Mouse (Mus musculus) gastrocnemius, postnatal 10 days (tissue): Measurements from ENCODE around the gene Gm16485. TPM values are rescaled to one million over a fixed set of nuclear protein-coding genes. Genes with fewer than 3 reads are reported as not detected.

Source experiments
- DNase-seq: peaks from one replicate; pipeline ENCODE4 v3.0.0; 2021; ENCODE audit warnings: mixed read lengths
- long read RNA-seq, 2 experiments: library from polyadenylated mRNA; stranded (forward); transcript quantifications; one replicate each; pipeline ENCODE4 v2.0.0; 2021
- total RNA-seq, 2 experiments: library from RNA; stranded (reverse); gene quantifications; 2 replicates each; pipeline ENCODE4 v1.2.3; 2021

Gm16485 gene
- not detected for total RNA-seq
- long read RNA-seq, experiment 1 = 0 reads
- long read RNA-seq, experiment 2 = 0 reads

- DNase-seq = no peak
These were observed at the start of gene Gm16485 for GRCm38 (mm10) chr9:8971491-8971890. Gene Gm16485 (plus strand): TSS chr9:8971791.

- no peak for DNase-seq
These were observed 44.0 kb upstream of the Gm16485 start for GRCm38 (mm10) chr9:8927561-8927960.

GRCm38 (mm10) chr9:8937753-8938152 lies 33.8 kb upstream of the Gm16485 start:
- DNase-seq = no peak

GRCm38 (mm10) chr9:8953306-8953705 lies 18.3 kb upstream of the Gm16485 start:
- DNase-seq = no peak

GRCm38 (mm10) chr9:8964512-8965133 lies 7.0 kb upstream of the Gm16485 start:
- no peak for DNase-seq

DNA sequence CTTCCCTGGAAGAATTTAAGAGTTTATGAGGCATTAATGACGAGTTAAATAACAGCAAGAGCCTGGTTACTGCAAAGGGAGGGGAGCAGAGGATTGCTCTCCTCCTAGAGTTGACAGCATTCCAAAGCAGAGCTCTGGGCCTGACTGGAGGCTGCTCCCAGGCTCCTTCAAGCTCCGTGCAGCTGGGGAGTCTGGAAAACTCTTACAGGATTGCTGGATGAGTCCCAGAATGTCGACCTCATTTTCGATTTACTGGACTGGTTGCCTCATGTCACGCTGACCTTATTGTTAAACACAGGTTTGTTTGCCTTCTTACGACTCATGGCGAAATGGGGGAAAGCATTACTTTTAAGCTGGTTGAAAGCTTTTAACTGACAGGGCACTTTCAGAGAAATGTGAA lies 1.4 kb upstream of the Gm16485 start:
- peak; percentile 32 for DNase-seq

GRCm38 (mm10) chr9:8977775-8978174 lies 6.2 kb downstream of the Gm16485 start:
- DNase-seq = no peak

DNA sequence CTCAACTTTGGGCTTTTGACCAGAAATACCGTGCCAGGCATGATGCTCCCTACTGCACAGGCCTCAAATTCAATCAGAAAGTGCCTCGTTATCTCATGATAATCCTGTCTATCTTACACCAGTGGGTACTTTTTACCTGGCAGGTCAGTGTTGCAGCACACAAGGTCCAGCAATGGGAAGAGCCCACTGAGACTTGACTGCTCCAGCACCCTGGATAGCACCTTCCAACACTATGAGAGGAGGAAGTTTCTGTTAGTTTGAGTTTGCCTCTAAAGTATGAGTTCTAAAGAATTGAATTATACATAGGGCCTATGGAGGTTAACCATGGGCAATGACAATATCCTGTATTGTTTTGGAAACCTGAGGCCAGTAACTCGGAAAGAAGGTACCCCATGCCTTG lies 10.7 kb downstream of the Gm16485 start:
- DNase-seq = no peak

- no peak for DNase-seq
These were observed 24.9 kb downstream of the Gm16485 start for GRCm38 (mm10) chr9:8996494-8996893.

- DNase-seq = no peak
These were observed 29.6 kb downstream of the Gm16485 start for GRCm38 (mm10) chr9:9001170-9001569.

DNA sequence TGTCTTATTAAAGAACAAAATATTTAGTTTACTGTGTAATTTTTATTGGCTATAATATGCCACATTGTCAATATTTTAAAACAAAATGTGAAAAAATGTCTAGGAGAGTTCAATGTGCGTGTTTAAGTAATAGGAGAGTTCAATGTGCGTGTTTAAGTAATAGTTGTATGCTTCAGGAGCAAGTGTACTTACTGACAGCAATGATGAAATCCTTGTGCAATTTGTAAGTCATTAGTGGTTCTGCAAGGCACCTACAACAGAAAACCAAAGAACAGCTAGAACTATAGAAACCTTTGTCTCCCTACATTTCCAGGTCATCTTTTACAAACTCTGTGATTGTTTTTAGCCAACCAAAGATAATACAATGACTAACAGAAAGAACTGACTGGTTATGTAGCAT lies 43.5 kb downstream of the Gm16485 start:
- no peak for DNase-seq

Other genes starting within 250 kb of the Gm16485 start
- under 1 TPM; 0.07 to 0.09 TPM for gene Pgr, start 72.0 kb upstream of the Gm16485 start, total RNA-seq